Mouse (Mus musculus): ENCODE data around the gene Rab5c. TPM values are rescaled to one million over a fixed set of nuclear protein-coding genes. Genes with fewer than 3 reads are reported as not detected.
A peak's percentile ranks its signal among the peaks of the same experiment; 100 is the strongest.

Gene Rab5c
- total and polyA plus RNA-seq, 3 experiments = 121 to 156 (median 150) TPM

DNA sequence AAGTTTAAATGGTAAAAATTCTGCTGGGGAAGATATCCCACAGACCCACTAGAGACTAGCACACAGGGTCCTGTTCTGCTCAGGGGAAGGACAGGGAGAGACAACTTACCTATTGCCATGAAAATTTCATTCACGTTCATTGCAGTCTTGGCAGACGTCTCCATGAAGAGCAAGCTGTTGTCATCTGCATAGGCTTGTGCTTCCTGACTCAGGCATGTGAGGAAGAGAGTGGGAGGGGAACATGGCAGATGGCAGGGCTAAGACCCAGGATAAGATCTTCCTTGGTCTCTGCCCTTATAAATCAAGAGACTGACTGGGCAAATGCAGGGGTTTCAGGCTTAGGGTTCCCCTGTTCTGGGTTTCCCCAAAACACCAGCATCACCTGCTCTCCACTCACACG, 21.4 kb downstream of the Rab5c start:
- H3K27me3 ChIP-seq (replicated peaks) = no peaks in the 10 kb centered on the region
- peaks cover 4 to 21% of the 10 kb centered on the region in 2 experiments for H3K4me1 ChIP-seq (ENCODE audit: control insufficient read depth in 1 of 2, insufficient read depth in 2 of 2)
- H3K9me3 ChIP-seq (replicated peaks; ENCODE audit: low read length) = no peaks in the 10 kb centered on the region
- no peak overlapping the region for H3K27ac ChIP-seq (ENCODE audit: insufficient read depth, low read depth)
- peaks cover 15% of the 10 kb centered on the region for H3K79me2 ChIP-seq (replicated peaks; ENCODE audit: control insufficient read depth, extremely low read depth, insufficient read depth, poor library complexity, severe bottlenecking)
- dilution Hi-C loops (cut with MboI; ENCODE audit: extremely low pct_ligation_motif_present, extremely low pct_unique_long_range_greater_than_20kb, low sequenced_read_pairs) (no loop called here), in situ Hi-C loops (cut with MboI; ENCODE audit: low pct_ligation_motif_present, low pct_unique_long_range_greater_than_20kb, low sequenced_read_pairs) (no loop called here)
- no peak for DNase-seq (ENCODE audit: extremely low read depth)
- peaks cover 56 to 87% of the 10 kb centered on the region in 2 experiments for H3K36me3 ChIP-seq (replicated peaks in 1 of 2; ENCODE audit: control insufficient read depth in 1 of 2, insufficient read depth in 1 of 2, low read length in 1 of 2)
- no peak overlapping the region for H3K4me3 ChIP-seq (replicated peaks in 1 of 3; ENCODE audit: low read depth in 2 of 3, low read length in 2 of 3, poor library complexity in 1 of 3)
- no peak for TF ChIP-seq TCF12 (IDR thresholded peaks at IDR 0.05; ENCODE audit: low read depth, low read length)
- H3K4me2 ChIP-seq (ENCODE audit: insufficient read depth, low read depth, poor library complexity, severe bottlenecking) = no peak overlapping the region
- H3K9ac ChIP-seq (ENCODE audit: insufficient read depth, low read depth) = no peak overlapping the region

DNA sequence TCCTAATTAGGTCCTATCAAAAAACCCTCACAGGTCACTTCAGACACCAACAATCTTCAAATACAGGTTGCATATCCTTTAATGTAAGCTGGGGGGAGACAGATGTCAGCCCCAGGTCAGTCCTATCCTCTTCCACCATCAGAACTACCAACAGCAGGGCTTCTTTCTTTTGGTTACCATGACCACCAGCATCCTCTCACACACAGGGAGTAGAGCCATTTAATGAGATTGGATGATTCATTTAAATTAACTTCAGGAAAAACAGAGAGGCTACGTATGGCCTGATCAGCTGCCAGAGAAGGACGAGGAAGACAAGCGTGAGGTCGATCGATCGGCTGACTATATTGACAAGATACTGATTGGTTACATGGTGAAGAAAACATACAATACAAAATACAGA, 23.1 kb downstream of the Rab5c start:
- in situ Hi-C loops (cut with MboI; ENCODE audit: low pct_ligation_motif_present, low pct_unique_long_range_greater_than_20kb, low sequenced_read_pairs) = no loop called here

DNA sequence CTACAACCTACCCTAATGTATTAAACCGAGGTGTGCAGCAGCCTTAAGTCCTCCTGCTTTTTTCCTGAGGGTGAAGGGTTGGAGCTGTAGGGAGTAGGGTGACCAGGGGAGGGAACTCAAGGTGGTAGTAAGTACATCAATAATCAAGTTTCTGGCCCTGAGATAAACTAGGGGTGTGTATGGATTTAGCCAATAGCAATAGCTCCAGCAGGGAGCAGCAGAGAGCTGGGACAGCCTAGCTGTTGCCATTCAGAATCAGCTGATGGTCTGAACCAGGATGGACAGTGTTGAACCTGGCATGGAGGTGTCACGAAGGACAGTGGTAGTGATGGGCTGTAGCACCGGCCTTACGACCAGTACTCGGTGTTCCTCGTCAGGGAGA, 23.5 kb downstream of the Rab5c start:
- Histone ChIP-seq H3K27ac (ENCODE audit: insufficient read depth, low read depth) (no peak overlapping the region), H3K9ac (ENCODE audit: insufficient read depth, low read depth) (no peak overlapping the region), H3K9me3 (replicated peaks; ENCODE audit: low read length) (no peaks in the 10 kb centered on the region), H3K4me2 (ENCODE audit: insufficient read depth, low read depth, poor library complexity, severe bottlenecking) (no peak overlapping the region), H3K36me3 (replicated peaks in 1 of 2; ENCODE audit: control insufficient read depth in 1 of 2, insufficient read depth in 1 of 2, low read length in 1 of 2) (peaks cover 60 to 82% of the 10 kb centered on the region in 2 experiments), H3K27me3 (replicated peaks) (no peaks in the 10 kb centered on the region), H3K79me2 (replicated peaks; ENCODE audit: control insufficient read depth, extremely low read depth, insufficient read depth, poor library complexity, severe bottlenecking) (peaks cover 4% of the 10 kb centered on the region; the same call in 1 of the 2 replicates), H3K4me3 (replicated peaks in 1 of 3; ENCODE audit: low read depth in 2 of 3, low read length in 2 of 3, poor library complexity in 1 of 3) (no peak overlapping the region), H3K4me1 (ENCODE audit: control insufficient read depth in 1 of 2, insufficient read depth in 2 of 2) (peaks cover 9 to 20% of the 10 kb centered on the region in 2 experiments)
- 0 out of 2 replicates have a peak, but pooled peaks have one; percentile 25 for TF ChIP-seq TCF12 (IDR thresholded peaks at IDR 0.05; ENCODE audit: low read depth, low read length)
- TF ChIP-seq ZNF384 (IDR thresholded peaks at IDR 0.05; ENCODE audit: low read depth, low read length) = no peak; the same call in 1 of the 2 replicates
- no peak for TF ChIP-seq UBTF (IDR thresholded peaks at IDR 0.05; ENCODE audit: low read depth, low read length)
- 0 out of 2 replicates have a peak, but pooled peaks have one; percentile 40 for TF ChIP-seq NRF1 (IDR thresholded peaks at IDR 0.05; ENCODE audit: low read depth, low read length)
- TF ChIP-seq CTCF (conservative IDR thresholded peaks at IDR 0.05 in 1 of 2, IDR thresholded peaks at IDR 0.05 in 1 of 2; ENCODE audit: low read depth in 2 of 2, low read length in 2 of 2) = peak; percentile 77 to 92
- no peak for TF ChIP-seq GABPA (IDR thresholded peaks at IDR 0.05; ENCODE audit: insufficient replicate concordance, low read depth, low read length)
- peak; percentile 84 for TF ChIP-seq SMC3 (IDR thresholded peaks at IDR 0.05; ENCODE audit: low read depth, low read length)
- TF ChIP-seq ETS1 (conservative IDR thresholded peaks at IDR 0.05; ENCODE audit: low read depth, low read length) = peak; percentile 25; the same call in 1 of the 2 replicates
- peak; percentile 85 for TF ChIP-seq RAD21 (IDR thresholded peaks at IDR 0.05; ENCODE audit: low read depth, low read length)
- TF ChIP-seq IRF4 (IDR thresholded peaks at IDR 0.05; ENCODE audit: low read depth, low read length) = no peak
- TF ChIP-seq MAFK (IDR thresholded peaks at IDR 0.05; ENCODE audit: insufficient replicate concordance, low read length) = no peak
- TF ChIP-seq SIN3A (IDR thresholded peaks at IDR 0.05; ENCODE audit: low read length) = peak; percentile 62; the same call in 1 of the 2 replicates
- dilution Hi-C loops (cut with MboI; ENCODE audit: extremely low pct_ligation_motif_present, extremely low pct_unique_long_range_greater_than_20kb, low sequenced_read_pairs) (no loop called here), in situ Hi-C loops (cut with MboI; ENCODE audit: low pct_ligation_motif_present, low pct_unique_long_range_greater_than_20kb, low sequenced_read_pairs) (no loop called here)
- DNase-seq (ENCODE audit: extremely low read depth) = peak; percentile 77

More for the DNA sequence above, 23.1 kb downstream of the Rab5c start:
- Histone ChIP-seq H3K4me2 (ENCODE audit: insufficient read depth, low read depth, poor library complexity, severe bottlenecking) (no peak overlapping the region), H3K4me1 (ENCODE audit: control insufficient read depth in 1 of 2, insufficient read depth in 2 of 2) (peaks cover 11 to 22% of the 10 kb centered on the region in 2 experiments), H3K79me2 (replicated peaks; ENCODE audit: control insufficient read depth, extremely low read depth, insufficient read depth, poor library complexity, severe bottlenecking) (peaks cover 4% of the 10 kb centered on the region; the same call in 1 of the 2 replicates), H3K9ac (ENCODE audit: insufficient read depth, low read depth) (no peak overlapping the region), H3K27ac (ENCODE audit: insufficient read depth, low read depth) (no peak overlapping the region), H3K9me3 (replicated peaks; ENCODE audit: low read length) (no peaks in the 10 kb centered on the region), H3K36me3 (replicated peaks in 1 of 2; ENCODE audit: control insufficient read depth in 1 of 2, insufficient read depth in 1 of 2, low read length in 1 of 2) (peaks cover 62 to 83% of the 10 kb centered on the region in 2 experiments), H3K4me3 (replicated peaks in 1 of 3; ENCODE audit: low read depth in 2 of 3, low read length in 2 of 3, poor library complexity in 1 of 3) (no peak overlapping the region), H3K27me3 (replicated peaks) (no peaks in the 10 kb centered on the region)
- no peak for DNase-seq (ENCODE audit: extremely low read depth)
- TF ChIP-seq BHLHE40 (IDR thresholded peaks at IDR 0.05; ENCODE audit: low read depth, low read length) (no peak), ZKSCAN1 (IDR thresholded peaks at IDR 0.05; ENCODE audit: borderline replicate concordance, low read depth, low read length) (no peak), MAX (IDR thresholded peaks at IDR 0.05; ENCODE audit: low read length) (no peak), UBTF (IDR thresholded peaks at IDR 0.05; ENCODE audit: low read depth, low read length) (no peak), ZMIZ1 (IDR thresholded peaks at IDR 0.05; ENCODE audit: low read depth, low read length) (no peak), POLR2A (IDR thresholded peaks at IDR 0.05; ENCODE audit: low read depth, low read length) (no peak), MAFK (IDR thresholded peaks at IDR 0.05; ENCODE audit: insufficient replicate concordance, low read length) (no peak), MEF2A (IDR thresholded peaks at IDR 0.05; ENCODE audit: borderline replicate concordance, low read depth, low read length) (no peak), SMC3 (IDR thresholded peaks at IDR 0.05; ENCODE audit: low read depth, low read length) (no peak), E2F4 (IDR thresholded peaks at IDR 0.05; ENCODE audit: insufficient replicate concordance, low read depth, low read length) (no peak), ETS1 (conservative IDR thresholded peaks at IDR 0.05; ENCODE audit: low read depth, low read length) (no peak), HCFC1 (IDR thresholded peaks at IDR 0.05; ENCODE audit: low read depth, low read length) (no peak), TCF12 (IDR thresholded peaks at IDR 0.05; ENCODE audit: low read depth, low read length) (no peak), IRF4 (IDR thresholded peaks at IDR 0.05; ENCODE audit: low read depth, low read length) (no peak), JUN (IDR thresholded peaks at IDR 0.05; ENCODE audit: insufficient read depth, low read depth, low read length) (no peak), GABPA (IDR thresholded peaks at IDR 0.05; ENCODE audit: insufficient replicate concordance, low read depth, low read length) (no peak), CTCF (conservative IDR thresholded peaks at IDR 0.05 in 1 of 2, IDR thresholded peaks at IDR 0.05 in 1 of 2; ENCODE audit: low read depth in 2 of 2, low read length in 2 of 2) (no peak)
- dilution Hi-C loops (cut with MboI; ENCODE audit: extremely low pct_ligation_motif_present, extremely low pct_unique_long_range_greater_than_20kb, low sequenced_read_pairs) = no loop called here
